Mouse (Mus musculus): ENCODE results near the gene Gm37240. TPM values are rescaled to one million over a fixed set of nuclear protein-coding genes. Genes with fewer than 3 reads are reported as not detected.

Gm37240 gene
- total RNA-seq, 2 experiments from 2014 or later: not detected

DNA sequence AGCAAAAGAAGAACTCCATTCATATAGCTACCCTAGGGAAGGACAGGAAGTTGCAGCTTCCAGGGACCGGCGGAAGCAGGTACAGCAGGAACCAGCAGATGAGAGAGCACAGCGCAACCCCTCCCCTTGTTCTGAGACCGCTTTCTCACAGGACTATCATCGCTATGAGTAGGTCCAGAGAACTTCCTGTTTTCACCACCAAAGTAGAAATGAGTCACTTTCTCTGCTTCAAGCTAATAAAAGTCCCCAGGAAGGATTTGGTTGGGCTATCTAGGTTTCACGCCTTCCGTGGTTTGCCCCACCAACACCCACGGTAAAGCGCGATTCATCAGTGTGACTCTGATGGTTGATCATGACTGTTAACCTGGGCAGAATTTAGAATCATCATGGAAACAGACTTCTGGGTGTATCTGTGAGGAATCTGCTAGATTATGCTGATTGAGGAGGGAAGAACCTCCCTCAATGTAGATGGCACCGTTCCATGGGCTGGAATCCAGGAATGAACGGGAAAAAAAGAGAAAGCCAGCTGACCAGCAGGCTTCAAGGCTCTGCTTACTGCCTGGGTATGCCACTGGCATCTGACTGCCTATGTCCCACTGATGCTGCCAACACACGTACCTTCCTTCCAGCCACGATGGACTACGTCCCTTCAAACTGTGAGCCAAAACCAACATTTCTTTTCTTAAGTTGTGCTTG is 1172.1 kb downstream of the Gm37240 start:
- peak; percentile 98 for ATAC-seq (replicated peaks; ENCODE audit: poor library complexity, severe bottlenecking)

- no peak for ATAC-seq (replicated peaks; ENCODE audit: poor library complexity, severe bottlenecking)
These were observed 1174.4 kb downstream of the Gm37240 start for GRCm38 (mm10) chr3:84712941-84713340.

DNA sequence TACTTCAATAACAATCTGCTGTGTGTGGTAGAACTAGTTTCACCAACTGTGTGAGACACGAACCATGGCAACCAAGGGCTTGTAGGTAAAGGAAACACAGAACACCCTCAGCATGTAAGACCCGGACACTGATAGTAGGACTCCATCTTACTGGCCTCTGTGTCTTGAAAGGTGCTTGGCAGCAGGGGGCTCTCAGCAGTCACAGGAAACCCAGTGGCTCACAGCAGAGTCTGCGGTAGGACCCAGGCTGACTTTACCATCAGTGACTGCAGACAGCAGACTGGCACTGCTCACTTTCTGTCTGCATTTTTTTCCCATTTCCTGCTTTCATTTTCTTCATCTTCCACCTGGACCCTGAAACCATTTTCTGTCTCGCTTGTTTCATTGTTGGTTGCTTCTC is 1176.6 kb downstream of the Gm37240 start:
- no peak for ATAC-seq (replicated peaks; ENCODE audit: poor library complexity, severe bottlenecking)

GRCm38 (mm10) chr3:84709967-84710366 is 1177.4 kb downstream of the Gm37240 start:
- ATAC-seq (replicated peaks; ENCODE audit: poor library complexity, severe bottlenecking): no peak

DNA sequence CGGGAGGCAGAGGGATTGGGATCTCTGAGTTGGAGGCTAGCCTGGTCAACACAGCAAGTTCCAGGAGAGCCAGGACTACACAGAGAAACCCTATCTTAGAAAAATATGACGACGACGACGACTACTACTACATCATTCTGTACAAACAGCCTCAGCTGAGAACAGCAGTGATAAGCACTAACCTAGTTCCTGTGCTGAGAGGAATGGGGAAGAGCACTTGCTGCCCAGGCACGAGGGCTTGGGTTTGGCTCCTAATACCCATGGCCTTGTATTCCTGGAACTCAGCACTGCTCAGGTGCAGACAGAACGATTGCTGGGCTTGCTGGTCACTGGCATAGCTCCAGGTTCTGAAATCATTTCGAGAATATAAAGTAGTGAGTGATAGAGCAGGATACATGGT is 1178.2 kb downstream of the Gm37240 start:
- no peak for ATAC-seq (replicated peaks; ENCODE audit: poor library complexity, severe bottlenecking)

DNA sequence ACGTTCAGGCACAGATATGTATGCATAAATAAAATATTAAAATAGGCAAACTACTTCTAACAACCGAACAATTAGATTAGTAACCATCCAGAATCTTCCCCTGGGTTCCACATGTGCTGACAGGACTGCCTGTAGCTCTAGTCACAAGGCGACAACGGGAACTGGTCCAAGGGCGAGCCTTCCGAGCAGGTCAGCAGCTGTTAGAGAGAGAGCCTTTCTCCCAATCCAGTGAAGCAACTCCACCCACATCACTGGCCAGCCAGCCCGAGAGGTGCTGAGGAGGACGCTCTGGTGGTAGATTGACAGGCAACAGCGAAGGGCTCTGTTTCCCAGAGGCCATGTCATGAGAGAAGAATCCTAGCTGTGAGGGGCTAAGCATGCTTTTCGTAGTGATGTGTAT is 1178.8 kb downstream of the Gm37240 start:
- ATAC-seq (replicated peaks; ENCODE audit: poor library complexity, severe bottlenecking): no peak

GRCm38 (mm10) chr3:84705224-84705623 is 1182.1 kb downstream of the Gm37240 start:
- ATAC-seq (replicated peaks; ENCODE audit: poor library complexity, severe bottlenecking): no peak

GRCm38 (mm10) chr3:84703083-84703810 is 1184.1 kb downstream of the Gm37240 start:
- no peak; the same call in 1 of the 2 replicates for ATAC-seq (replicated peaks; ENCODE audit: poor library complexity, severe bottlenecking)

GRCm38 (mm10) chr3:84701964-84702363 is 1185.4 kb downstream of the Gm37240 start:
- ATAC-seq (replicated peaks; ENCODE audit: poor library complexity, severe bottlenecking): no peak

DNA sequence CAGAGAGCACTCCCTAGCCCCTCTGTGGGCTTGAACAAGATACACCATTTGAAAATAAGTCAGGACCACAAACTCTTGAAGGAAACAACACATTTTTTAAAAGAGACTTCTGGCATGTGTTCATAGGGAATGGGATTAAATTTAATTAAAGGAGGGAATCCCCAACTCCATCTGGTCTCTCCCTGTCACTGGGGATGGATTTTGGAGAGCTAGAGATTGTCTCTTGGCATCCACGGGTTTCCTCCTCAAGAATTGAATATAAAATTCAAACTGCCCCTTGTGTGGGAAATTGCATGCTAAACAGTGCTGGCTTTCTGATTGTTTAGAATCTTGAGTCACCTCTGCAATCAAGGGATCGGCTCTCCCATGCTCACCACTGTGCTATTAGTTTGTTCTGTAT is 1185.8 kb downstream of the Gm37240 start:
- ATAC-seq (replicated peaks; ENCODE audit: poor library complexity, severe bottlenecking): no peak

- no peak for ATAC-seq (replicated peaks; ENCODE audit: poor library complexity, severe bottlenecking)
These were observed 1190.8 kb downstream of the Gm37240 start for GRCm38 (mm10) chr3:84696428-84696917.

DNA sequence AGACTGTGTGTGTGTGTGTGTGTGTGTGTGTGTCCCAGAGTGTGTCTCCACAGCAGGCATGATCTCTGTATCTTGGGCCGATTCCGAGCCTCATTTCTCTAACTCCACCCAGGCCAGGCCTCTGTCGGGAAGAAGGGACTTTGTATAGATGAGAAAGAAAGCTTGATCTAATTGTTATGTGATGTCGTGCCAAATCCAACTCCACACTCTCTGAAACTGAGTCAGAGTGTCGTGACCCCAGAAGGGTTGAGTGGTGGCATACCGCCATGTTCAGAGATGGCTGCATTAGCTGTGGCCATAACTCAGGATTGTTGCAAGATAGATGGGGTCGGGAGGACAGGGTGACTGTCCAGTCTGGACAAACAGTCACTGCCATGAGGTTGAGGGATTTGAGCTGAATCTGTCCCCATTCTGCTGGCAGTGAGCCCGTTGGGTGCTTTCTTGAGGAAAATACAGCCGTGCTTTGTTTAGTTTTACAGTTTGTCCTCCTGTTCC is 1191.4 kb downstream of the Gm37240 start:
- no peak for ATAC-seq (replicated peaks; ENCODE audit: poor library complexity, severe bottlenecking)

DNA sequence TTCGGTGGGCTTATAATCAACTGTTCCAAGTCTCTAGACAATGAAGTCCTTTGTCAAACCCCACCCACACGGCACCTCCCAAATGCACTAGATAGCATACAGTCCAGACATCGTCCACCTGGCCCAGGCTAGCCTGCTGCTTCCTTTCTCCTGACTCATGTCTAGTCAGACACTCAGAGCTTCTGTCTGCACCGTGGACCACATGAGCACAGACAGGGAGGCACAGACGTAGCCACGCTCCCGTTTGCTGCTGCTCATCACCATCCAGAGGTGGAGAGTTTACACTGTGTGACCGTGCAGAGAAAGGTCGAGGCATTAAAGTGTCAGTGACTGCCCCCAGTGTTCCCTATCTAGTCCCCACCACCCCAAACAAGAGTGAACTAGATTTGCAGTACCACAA is 1191.9 kb downstream of the Gm37240 start:
- ATAC-seq (replicated peaks; ENCODE audit: poor library complexity, severe bottlenecking): no peak

DNA sequence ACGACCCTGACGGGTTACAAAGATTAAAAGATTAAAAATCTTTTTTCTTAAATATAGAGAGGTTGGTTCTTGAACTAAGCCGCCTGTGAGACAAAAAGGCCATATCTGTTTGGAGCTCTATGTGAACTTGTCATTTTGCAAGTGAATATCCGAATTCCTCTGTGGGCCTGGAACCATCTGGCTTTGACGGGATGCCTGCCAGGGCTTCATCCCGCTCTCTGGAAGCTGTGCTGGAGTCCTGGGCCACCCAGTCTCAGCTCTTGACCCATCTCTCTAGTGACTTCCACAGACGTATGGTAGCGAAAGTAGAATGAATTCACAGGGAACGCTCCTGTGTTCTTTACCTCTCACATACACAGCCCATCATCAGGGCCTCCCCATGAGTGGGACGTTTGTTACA is 1193.4 kb downstream of the Gm37240 start:
- no peak for ATAC-seq (replicated peaks; ENCODE audit: poor library complexity, severe bottlenecking)

GRCm38 (mm10) chr3:84692647-84693199 is 1194.6 kb downstream of the Gm37240 start:
- no peak for ATAC-seq (replicated peaks; ENCODE audit: poor library complexity, severe bottlenecking)

DNA sequence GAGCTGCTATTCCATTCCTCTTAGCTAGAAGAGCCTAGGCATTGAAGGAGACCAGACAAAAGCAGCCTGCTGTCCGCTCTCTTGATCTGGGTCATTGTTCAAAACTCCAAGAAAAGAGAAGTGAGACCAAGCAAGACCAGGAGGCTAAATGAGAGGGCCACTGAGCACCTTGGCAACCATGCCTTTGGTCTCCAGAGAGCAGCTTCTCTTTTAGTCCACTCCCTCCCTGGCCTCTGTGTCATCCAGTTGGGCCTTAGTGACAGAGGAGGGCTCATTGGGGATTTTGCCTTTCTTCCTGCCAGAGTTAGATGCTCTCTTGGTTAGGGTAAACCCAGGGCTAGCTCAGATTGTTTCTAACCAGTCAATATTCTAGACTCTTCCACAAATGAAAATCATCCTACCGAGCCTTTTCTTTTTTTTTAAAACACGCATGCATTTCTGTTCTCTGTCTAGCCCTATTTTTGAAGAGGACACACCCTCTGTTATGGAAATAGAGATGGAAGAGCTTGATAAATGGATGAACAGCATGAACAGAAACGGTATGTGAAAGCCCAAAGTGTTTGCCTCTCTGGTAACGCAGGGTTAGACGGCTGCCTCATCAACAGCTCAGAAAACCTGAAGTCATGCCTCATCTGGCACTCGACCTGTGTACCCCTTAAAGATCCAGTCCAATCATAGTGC is 1197.1 kb downstream of the Gm37240 start:
- peak; percentile 31; the same call in 1 of the 2 replicates for ATAC-seq (replicated peaks; ENCODE audit: poor library complexity, severe bottlenecking)

- ATAC-seq (replicated peaks; ENCODE audit: poor library complexity, severe bottlenecking): no peak
These were observed 1197.7 kb downstream of the Gm37240 start for GRCm38 (mm10) chr3:84689656-84690055.

DNA sequence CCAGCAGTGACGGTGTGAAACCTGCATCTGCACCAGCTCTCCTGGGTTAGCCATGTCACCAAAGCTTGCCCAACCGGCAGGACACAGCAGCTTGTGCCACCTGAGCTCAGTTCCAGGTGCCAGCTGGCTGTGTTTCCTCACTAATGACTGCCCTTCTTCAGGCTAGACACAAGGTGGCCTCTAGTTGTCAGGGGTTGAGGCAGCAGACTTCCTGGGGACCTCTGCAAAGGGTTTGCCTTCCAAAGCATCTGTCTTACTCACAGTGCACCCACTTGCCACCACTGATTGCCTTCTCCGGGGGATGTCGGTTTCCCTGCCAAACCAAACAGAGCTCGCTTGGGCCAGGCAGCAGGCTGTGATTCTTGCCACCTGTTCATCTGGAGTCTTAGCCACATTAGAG is 1199.1 kb downstream of the Gm37240 start:
- ATAC-seq (replicated peaks; ENCODE audit: poor library complexity, severe bottlenecking): no peak

GRCm38 (mm10) chr3:84687488-84687846 is 1199.9 kb downstream of the Gm37240 start:
- ATAC-seq (replicated peaks; ENCODE audit: poor library complexity, severe bottlenecking): no peak

DNA sequence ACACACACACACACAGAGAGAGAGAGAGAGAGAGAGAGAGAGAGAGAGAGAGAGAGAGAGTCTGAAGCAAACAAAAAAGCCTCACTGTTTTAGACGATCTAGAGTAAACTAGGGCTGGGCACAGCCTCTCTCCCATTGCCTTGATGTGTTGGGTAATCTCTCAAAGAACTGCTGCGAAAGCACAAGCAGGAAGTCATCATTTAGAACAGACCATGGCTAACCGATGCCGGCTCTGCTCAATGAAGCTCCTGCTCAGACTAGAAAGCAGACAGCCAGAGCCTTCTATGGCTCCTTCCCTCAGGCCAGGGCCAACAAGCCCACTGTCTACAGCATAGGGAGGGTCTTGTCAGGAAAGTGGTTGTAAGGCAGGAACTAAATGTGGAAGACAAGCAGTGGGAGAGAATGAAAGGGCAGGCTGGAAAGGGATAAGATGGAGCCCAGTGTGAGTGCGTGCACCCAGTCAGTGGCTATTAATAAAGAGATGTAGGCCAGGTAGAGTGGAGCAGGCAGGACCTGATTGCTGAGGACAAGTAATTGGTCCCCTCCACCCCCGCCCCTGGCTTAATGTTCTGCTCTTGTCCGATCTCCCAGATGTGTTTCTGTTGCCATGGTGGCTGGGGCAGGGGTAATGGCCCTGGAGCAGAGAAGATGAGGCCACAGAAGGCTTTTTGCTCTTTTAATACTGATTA is 1200.4 kb downstream of the Gm37240 start:
- peak; percentile 75 for ATAC-seq (replicated peaks; ENCODE audit: poor library complexity, severe bottlenecking)
